Mouse (Mus musculus): ENCODE data around the gene 4930519G04Rik. TPM values are rescaled to one million over a fixed set of nuclear protein-coding genes. Genes with fewer than 3 reads are reported as not detected.

Gene 4930519G04Rik
- polyA plus RNA-seq, 1 experiment = not detected

DNA sequence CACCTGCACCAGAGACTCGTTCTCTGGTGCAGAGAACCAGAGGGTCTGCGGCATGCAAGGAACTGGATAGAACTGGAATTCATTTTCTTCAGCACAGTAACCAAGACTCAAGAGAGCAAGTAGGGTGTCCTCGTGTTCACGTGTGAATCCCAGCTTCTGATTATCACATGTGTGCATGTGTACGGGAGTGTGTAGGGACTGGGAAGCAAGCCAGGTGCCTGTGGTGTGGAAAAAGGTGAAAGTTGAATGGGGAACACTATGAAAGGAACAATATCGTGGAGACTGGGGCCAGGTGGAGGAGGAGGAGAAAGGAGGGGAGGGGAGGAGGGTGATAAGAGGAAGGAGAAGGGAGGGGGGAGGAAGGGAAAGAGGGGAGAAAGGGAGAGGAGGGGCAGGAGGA lies 33.3 kb downstream of the 4930519G04Rik start:
- no peak for TF ChIP-seq GATA1 (IDR thresholded peaks at IDR 0.05; ENCODE audit: low read length)

DNA sequence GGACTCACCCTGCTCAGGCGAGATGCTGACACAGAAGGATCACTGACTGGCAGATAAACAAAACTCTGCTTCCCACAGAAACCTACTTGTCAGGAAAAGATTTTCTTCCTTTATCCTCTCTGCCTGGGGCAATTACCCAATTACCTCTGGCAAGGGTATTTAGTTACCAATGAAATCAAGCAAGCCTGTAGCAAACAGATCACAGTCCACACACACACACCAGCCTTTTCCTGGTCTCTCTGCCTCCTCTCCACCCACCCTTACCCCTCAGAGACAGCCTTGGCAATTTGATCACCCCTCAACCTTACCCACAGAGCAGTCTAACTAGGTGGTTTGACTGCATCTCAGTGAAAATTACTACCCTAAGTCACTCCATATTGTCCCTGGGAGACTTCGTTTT lies 35.5 kb downstream of the 4930519G04Rik start:
- no peak for TF ChIP-seq GATA1 (IDR thresholded peaks at IDR 0.05; ENCODE audit: low read length)

DNA sequence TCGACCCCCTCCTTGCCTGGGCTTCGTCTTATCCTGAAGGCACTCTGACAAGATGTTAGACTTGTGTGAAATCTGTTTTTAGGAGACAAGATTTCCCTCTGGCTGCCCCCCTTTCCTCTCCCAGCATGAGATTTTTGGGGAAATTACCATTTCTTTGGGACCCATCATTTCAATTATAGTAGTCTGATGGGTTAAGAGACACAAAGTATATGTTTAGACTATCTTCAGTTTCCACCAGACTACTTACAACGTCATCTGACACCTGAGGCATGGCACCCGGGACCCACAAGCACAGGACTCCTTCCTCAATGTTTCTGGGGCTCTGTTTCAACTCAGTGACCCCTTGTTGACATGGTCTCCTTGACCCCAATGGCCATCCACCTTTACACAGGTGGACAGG lies 42.1 kb downstream of the 4930519G04Rik start:
- no peak for TF ChIP-seq GATA1 (IDR thresholded peaks at IDR 0.05; ENCODE audit: low read length)

DNA sequence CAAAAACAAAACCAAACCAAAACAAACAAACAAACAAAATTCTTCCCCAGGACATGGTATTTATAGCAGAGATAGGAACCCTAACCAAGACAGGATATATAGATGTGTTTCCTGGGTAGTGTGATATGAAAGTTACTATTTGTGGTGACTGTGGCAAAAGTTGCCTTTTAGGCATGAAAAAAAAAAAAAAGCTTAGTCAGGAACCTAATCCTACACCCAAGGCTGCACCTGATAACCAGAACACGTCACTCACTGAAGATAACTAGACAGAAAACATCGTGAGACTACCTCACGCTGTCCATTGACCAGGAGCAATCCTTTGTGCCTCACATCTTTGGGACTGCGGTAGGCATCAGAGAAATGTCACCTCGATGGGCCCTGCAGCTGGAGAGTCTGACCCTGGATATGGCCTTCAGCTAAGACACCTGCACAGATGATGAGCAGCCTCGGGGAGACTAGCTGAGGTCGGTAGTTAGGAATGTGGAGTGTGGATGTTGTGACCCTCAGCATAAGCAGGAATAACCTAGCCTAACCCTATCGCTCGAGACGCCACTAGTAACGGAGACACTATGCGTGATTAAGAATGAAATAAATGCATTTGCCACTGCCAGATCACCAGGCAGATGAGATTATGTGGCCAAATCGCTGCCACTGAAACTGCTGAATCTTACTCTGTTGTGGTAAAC lies 43.4 kb downstream of the 4930519G04Rik start, which contains the start of gene Oasl2:
Gene Oasl2, plus strand, starts transcription at position 249 of the 686 bp plus-strand sequence.
- TF ChIP-seq GATA1 (IDR thresholded peaks at IDR 0.05; ENCODE audit: low read length) = no peak

DNA sequence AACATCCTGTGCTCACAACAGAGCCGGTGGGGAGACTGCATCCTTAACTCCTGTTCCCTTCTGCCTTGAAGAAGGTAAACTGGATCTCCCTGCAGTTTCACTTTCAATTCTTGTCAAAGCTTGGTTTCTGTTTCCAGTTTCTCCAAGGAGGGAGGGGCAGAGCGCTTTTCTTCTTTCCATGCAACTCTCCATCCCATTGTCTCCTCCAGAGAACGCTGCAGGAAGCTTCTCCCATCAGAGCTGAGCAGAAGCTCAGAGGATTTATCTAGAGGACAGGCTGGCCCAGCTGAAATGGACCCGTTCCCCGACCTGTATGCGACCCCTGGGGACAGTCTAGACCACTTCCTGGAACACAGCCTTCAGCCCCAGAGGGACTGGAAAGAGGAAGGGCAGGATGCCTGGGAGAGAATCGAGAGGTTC lies 43.9 kb downstream of the 4930519G04Rik start:
- no peak for TF ChIP-seq GATA1 (IDR thresholded peaks at IDR 0.05; ENCODE audit: low read length)

DNA sequence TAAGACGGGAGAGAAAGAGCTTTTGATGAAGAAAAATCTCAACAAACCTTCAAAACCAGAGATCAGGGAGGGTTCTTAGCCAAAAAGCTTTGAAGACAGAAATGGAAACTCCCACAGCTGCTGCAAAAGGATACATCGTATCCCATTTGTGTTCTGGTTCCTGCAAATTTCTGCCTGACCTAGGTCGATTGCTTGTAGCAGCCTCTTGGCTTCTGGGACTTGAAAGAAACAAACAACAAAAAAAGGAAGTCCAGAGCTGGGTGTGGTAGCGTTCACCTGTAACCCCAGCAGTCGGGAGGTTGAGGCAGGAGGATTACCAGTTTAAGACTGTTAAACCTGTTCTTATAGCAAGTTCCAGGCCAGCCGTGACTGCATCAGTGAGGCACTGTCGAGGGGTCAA lies 45.4 kb downstream of the 4930519G04Rik start:
- TF ChIP-seq GATA1 (IDR thresholded peaks at IDR 0.05; ENCODE audit: low read length) = no peak

DNA sequence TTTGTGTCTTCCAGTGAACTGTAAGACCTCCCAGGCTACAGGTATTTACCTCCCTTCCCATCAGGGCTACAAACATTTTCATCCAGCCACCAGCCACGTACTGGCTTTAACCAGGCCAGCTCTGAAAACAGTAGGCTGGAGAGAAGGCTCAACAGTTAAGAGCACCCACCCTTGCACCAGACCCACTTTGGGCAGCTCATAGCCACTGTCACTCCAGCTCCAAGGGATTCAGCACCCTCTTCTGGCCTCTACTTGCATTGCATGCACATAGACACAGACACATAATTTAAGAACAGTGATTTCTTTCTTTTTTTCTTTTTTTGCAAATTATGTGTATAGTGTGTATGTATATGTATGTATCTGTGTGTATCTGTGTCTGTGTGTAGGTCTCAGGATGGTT lies 48.9 kb downstream of the 4930519G04Rik start:
- no peak for TF ChIP-seq GATA1 (IDR thresholded peaks at IDR 0.05; ENCODE audit: low read length)

DNA sequence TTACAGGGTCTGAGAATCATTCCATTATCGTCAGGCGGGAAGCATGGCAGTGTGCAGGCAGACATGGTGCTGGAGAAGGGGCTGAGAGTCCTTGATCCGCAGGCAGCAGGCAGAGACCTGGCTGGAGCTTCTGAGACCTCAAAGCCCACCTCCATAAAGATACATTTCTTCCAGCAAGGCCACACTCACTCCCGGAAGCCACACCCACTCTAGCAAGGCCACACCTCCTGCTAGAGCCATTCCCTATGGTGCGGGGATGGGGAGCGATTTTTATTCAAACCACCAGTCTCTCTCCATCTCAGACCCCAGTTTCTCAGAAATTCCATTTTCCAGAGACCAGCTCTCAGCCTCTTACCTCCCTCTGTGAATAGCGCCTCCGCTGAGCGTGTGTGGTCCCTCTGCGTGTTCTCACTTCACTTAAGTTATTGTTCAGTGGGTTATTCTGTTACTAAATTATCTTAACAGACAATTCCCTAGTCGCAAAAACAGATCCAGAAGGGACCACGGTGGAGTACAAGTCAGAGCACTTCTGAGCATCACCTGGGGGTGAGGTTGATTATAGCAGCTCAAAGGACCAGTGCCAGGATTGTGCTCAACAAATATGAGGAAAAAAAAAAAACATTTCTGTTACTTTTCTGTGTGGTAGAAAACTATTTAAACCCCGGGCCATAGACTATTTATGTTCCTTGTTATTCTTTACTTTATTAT lies 55.3 kb downstream of the 4930519G04Rik start:
- TF ChIP-seq GATA1 (IDR thresholded peaks at IDR 0.05; ENCODE audit: low read length) = no peak

DNA sequence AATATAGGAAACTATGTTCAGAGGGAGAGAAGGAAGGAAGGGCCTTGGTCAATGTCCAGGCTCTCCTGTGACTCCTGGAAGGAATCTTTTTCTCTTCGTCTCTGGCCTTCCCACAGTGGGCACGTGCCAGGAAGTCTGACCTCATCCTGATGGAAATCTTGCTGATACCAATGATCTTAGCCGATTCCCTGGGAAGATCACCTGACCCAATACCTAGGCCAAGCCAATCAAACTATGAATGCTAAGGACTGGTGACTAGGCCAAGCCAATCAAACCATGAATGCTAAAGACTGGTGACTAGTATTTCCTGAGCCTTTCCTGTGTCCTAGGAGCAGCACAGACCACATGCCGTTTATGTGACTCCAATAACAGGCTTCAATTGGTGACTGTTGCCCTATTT lies 60.2 kb downstream of the 4930519G04Rik start:
- TF ChIP-seq GATA1 (IDR thresholded peaks at IDR 0.05; ENCODE audit: low read length) = no peak

DNA sequence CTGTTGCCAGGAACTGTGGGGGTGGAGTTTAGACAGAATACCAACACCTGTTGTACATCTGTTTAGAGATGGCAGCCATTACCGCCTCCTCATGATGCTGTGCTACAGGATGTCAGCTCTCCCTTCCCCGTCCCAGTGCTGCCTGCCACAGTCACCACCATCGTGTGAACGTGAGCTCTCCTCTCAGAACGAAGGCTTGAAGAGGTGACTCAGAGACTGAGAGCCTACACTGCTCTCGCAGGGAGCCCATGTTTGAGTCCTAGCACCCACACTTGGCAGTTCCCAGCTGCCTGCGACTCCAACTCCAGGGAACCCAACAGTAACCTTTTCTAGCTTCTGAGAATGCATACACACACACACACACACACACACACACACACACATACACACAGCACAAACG lies 61.4 kb downstream of the 4930519G04Rik start:
- TF ChIP-seq GATA1 (IDR thresholded peaks at IDR 0.05; ENCODE audit: low read length) = no peak

DNA sequence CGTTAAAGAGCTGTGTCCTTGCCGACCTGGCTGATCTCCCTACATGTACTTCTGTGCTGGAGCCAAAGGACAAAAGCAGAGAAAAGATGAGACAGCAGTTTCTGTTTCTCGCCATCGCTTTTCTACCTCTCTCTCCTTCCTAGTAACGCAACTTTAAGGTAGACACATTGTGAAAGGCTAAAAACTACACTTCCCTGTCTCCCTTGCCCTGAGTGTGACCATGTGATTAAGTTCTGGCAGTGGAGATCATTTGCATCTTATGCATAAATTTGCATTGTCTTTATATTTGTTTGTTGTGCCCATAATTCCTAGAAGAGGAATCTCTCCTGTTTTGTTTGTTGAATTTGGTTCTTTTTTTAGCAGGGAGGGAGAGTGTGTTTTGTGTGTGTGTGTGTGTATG lies 62.4 kb downstream of the 4930519G04Rik start:
- no peak for TF ChIP-seq GATA1 (IDR thresholded peaks at IDR 0.05; ENCODE audit: low read length)

DNA sequence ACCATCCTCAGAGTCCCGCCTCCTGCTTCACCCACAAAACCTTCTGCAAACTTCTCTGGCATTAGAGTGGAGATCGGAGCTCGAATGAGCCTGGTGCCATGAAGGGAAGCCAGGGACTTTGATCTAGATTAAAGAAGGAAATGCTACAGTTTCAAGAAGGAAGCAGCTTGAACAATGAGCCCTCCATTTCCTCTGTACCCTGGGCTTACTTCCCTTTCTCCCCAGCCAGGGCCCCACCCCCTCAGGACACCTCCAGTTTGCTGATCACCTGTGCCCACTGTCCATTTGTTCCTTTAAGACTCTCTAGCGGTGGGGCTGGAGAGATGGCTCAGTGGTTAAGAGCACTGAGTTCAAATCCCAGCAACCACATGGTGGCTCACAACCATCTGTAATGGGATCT lies 63.3 kb downstream of the 4930519G04Rik start:
- TF ChIP-seq GATA1 (IDR thresholded peaks at IDR 0.05; ENCODE audit: low read length) = no peak

DNA sequence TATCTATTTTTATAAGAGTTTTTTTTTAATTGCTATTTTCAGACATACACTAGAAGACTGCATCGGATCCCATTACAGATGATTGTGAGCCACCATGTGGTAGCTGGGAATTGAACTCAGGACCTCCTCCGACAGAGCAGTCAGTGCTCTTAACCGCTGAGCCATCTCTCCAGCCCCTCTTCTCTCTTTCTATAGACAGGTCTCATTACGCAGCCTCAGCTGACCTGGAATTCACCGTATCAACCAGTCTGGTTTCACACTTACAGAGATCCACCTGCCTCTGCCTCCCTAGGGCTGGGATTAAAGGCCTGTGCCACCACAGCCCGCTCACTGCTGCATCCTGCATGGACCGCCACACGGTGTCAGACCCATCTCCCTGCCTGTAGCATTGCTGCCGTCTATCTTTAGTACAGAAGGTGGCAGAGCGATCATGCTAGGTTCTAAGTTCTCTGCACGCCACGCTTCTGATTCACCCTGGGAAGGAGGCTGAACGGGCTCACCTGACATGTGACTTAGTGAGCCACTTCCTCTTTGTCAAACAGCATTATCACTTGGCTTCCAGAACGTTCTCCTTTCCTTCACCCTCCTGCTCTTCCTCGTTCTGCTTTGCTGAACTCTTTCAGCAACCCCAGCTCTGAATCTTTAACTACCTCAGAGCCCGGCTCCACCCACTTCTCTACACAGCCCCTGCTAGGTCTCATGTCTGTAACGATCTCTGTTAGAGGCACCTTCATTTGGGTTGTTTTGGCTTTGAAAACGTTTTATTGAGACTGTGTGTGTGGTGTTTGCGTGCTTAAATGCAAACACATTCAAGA lies 68.3 kb downstream of the 4930519G04Rik start:
- no peak for TF ChIP-seq GATA1 (IDR thresholded peaks at IDR 0.05; ENCODE audit: low read length)

DNA sequence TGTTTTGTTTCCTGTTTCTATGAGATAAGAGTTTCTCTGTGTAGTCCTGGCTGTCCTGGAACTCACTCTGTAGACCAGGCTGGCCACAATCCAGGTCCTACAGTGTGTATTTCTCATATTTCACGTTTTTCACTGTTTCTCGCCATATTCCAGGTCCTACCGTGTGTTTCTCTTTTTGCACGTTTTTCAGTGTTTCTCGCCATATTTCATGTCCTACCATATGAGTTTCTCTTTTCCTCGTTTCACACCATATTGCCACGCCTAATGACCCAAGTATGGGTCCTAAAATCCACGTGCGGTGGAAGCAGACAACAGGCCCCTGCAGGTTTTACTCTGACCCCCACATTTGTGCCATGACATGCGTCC lies 68.9 kb downstream of the 4930519G04Rik start:
- TF ChIP-seq GATA1 (IDR thresholded peaks at IDR 0.05; ENCODE audit: low read length) = no peak

DNA sequence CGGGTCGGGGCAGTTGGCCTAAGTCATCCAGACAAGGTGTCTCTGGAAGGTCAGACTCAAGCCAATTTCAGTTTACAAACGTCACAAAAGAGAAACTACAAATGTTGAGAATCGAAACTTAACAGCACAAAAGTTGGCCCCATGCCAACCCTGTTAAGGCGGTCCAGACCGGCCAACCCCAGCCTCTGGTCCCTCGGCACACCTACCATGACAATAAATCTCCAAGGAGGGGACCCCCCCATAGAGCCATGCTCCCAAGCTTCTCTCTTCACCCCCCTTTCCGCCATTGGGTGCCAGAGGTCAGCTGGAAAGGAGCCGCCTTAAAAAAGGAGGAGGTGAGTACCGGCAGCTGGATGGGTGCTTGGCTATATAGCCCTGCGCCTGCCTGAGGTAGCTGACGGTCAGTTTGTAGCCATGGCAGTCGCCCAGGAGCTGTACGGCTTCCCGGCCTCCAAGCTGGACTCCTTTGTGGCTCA lies 69.6 kb downstream of the 4930519G04Rik start, which contains the start of gene Oasl1:
Gene Oasl1, plus strand, starts transcription at position 243 of the 476 bp plus-strand sequence.
- no peak for TF ChIP-seq GATA1 (IDR thresholded peaks at IDR 0.05; ENCODE audit: low read length)

DNA sequence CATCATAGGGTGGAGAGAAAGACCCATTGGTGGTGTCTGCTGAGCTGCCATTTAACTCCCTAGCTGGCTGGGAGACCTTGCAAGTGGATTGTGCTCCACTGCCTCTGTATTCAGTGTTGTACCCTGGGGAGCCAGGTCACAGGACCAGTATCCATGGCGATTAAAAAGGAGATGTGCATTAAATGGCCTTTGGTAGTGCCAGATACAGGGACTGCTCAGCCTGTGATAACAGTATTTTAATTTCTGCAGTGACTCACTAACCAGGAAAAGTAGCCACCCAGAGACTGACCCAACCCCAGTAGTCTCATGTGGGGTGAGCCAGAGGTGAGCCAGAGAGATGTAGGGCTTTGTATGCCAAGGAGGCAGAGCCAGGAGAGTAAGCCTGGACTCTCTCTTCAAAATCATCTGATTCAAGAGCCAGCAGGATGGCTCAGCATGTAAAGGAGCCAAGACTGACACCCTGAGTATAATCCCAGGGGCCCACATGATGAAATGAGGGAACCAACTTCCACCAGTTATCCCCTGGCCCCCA lies 72.8 kb downstream of the 4930519G04Rik start:
- TF ChIP-seq GATA1 (IDR thresholded peaks at IDR 0.05; ENCODE audit: low read length) = no peak
